Mouse (Mus musculus) G1E (cell line): ENCODE measurements around the gene Irak2. TPM values are rescaled to one million over a fixed set of nuclear protein-coding genes. Genes with fewer than 3 reads are reported as not detected.

Experiments
- ATAC-seq: 2 replicates; pipeline ENCODE4 v1.8.0; 2016; ENCODE audit warnings: mild to moderate bottlenecking; ENCODE audit not compliant: insufficient number of reproducible peaks, poor library complexity, low FRiP score, severe bottlenecking; ENCODE audit errors: extremely low read depth
- DNase-seq: peaks from one replicate; pipeline ENCODE4 v3.0.0; 2012; ENCODE audit warnings: low spot score
- H3K27me3 ChIP-seq: 2 replicates; pipeline ENCODE4 v1.6.1; 2012; ENCODE audit warnings: mild to moderate bottlenecking, low read length, inconsistent platforms; ENCODE audit not compliant: insufficient read depth
- H3K36me3 ChIP-seq: replicated peaks from 2 replicates; pipeline ENCODE3; 2012; ENCODE audit warnings: mild to moderate bottlenecking, inconsistent platforms
- H3K4me1 ChIP-seq: 2 replicates; pipeline ENCODE4 v1.6.1; 2012; ENCODE audit warnings: low read depth, low read length, inconsistent platforms, mixed read lengths; ENCODE audit not compliant: insufficient read depth
- H3K4me3 ChIP-seq: 2 replicates; pipeline ENCODE4 v1.5.1; 2012; ENCODE audit warnings: low read depth, mild to moderate bottlenecking, inconsistent platforms, low read length, moderate library complexity, mixed read lengths
- H3K9me3 ChIP-seq: replicated peaks from 2 replicates; pipeline ENCODE4 v1.6.1; 2012; ENCODE audit warnings: inconsistent platforms
- CTCF ChIP-seq: IDR thresholded peaks from 2 replicates; pipeline ENCODE4 v1.5.1; 2012; ENCODE audit warnings: low read depth, low read length, inconsistent platforms, mixed read lengths
- GATA1 ChIP-seq: IDR thresholded peaks from 2 replicates; pipeline ENCODE4 v1.6.1; 2012; ENCODE audit warnings: borderline replicate concordance, low read length, inconsistent platforms, mixed read lengths
- GATA2 ChIP-seq: IDR thresholded peaks from 2 replicates; pipeline ENCODE4 v1.6.1; 2012; ENCODE audit warnings: low read depth, low read length, inconsistent platforms, borderline replicate concordance
- POLR2AphosphoS5 ChIP-seq: IDR thresholded peaks from 2 replicates; pipeline ENCODE4 v1.6.1; 2012; ENCODE audit warnings: low read depth, low read length, inconsistent platforms; ENCODE audit not compliant: insufficient replicate concordance
- TAL1 ChIP-seq: conservative IDR thresholded peaks from 2 replicates; pipeline ENCODE4 v1.6.1; 2012; ENCODE audit warnings: low read depth, low read length, inconsistent platforms, mixed read lengths
- polyA plus RNA-seq: library from polyadenylated mRNA; stranded (reverse); fragments of >175 nt; gene quantifications from 2 replicates; pipeline ENCODE4 v1.2.3, GENCODE M21; 2012
- total RNA-seq, 2 experiments: library from RNA; stranded (forward) in 1 of 2; stranded (reverse) in 1 of 2; fragments of 200-1000 nt in 1 of 2; fragments of >200 nt in 1 of 2; fragmentation: Nextera tagmentation in 1 of 2; gene quantifications; 2 replicates each; pipeline ENCODE4 v1.2.3; 2014 to 2017

Irak2 gene
- total RNA-seq (2014; fragmentation: Nextera tagmentation) (7.4 and 21.2 TPM in 2 replicates), total RNA-seq (2017) (10.9 and 11.7 TPM in 2 replicates), polyA plus RNA-seq (10.2 and 13.7 TPM in 2 replicates)

DNA sequence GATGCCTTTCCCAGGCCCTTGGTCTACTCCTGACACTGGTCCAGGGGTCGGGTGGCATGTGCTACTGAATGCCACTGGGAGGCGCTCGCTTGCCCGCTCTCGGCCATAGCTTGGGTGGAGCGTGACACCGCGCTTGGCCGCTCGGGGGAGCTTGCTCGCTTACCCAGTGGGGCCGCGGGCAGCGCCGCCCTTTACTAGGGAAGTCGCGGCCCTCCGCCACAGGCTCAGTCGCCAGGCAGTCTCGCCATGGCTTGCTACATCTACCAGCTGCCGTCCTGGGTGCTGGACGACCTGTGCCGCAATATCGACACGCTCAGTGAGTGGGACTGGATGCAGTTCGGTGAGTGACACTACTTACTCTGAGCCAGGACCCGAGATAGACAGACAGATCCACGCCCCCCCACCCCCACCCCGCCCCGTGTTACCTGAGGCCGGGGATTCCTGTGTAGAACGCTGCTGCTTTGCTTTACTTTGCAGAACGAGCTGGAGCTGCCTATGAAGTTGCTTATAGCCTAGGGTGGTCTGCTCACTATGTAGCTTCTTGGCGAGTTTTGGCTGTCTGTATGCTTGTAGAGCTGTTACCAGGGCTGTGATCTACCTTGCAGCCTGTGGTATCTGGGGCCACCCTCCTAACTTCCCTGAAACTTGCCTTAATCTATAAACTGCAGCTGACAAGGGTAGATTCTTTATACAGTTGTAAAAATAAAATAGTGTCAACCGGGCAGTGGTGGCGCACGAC, at the start of gene Irak2:
Irak2 (plus strand) TSS at position 166 of the 739 bp plus-strand sequence.
- no peak for TF ChIP-seq GATA1
- peak; percentile 79 for TF ChIP-seq CTCF
- no peak for TF ChIP-seq POLR2AphosphoS5
- 0 out of 2 replicates have a peak, but pooled peaks have one; percentile 16 for TF ChIP-seq TAL1
- no peak for TF ChIP-seq GATA2
- Histone ChIP-seq H3K36me3 (peaks cover 16% of the 10 kb centered on the region), H3K9me3 (no peaks in the 10 kb centered on the region), H3K27me3 (no peaks in the 10 kb centered on the region), H3K4me1 (peaks cover 46% of the 10 kb centered on the region), H3K4me3 (peak within 1 kb of the TSS; percentile 77)
- DNase-seq (peak; percentile 73), ATAC-seq (peak; percentile 92)

DNA sequence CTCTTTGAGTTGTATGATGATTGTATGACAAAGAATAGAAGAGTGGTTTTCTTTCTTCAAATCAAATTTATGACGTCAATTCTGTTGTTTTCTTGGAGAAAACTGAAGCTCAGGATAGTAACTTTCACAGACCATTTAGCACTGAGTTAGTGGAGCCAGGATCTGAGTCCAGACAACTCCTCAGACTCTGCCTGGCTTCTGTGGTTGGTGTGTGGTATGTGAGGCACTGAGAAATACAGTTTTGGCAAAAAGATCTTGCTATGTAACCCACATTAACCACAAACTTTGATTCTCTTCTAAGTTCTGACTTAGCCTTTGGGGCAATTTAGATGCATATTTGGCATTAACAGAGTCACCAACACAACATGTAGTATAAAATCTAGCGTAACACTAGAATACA, 45.6 kb upstream of the Irak2 start:
- Histone ChIP-seq H3K27me3 (no peaks in the 10 kb centered on the region), H3K9me3 (no peaks in the 10 kb centered on the region), H3K4me1 (no peaks in the 10 kb centered on the region), H3K36me3 (peaks cover 83% of the 10 kb centered on the region), H3K4me3 (no peak overlapping the region)
- ATAC-seq (no peak), DNase-seq (no peak)
- TF ChIP-seq GATA1 (no peak), POLR2AphosphoS5 (no peak), GATA2 (no peak), TAL1 (no peak), CTCF (no peak)

GRCm38 (mm10) chr6:113597945-113598344, 40.3 kb upstream of the Irak2 start:
- Histone ChIP-seq H3K9me3 (no peaks in the 10 kb centered on the region), H3K4me3 (no peak overlapping the region), H3K4me1 (peaks cover 5% of the 10 kb centered on the region), H3K27me3 (no peaks in the 10 kb centered on the region), H3K36me3 (peaks cover 63% of the 10 kb centered on the region)
- ATAC-seq: no peak
- TF ChIP-seq POLR2AphosphoS5 (no peak), CTCF (no peak), TAL1 (no peak), GATA1 (no peak), GATA2 (no peak)
- no peak for DNase-seq

DNA sequence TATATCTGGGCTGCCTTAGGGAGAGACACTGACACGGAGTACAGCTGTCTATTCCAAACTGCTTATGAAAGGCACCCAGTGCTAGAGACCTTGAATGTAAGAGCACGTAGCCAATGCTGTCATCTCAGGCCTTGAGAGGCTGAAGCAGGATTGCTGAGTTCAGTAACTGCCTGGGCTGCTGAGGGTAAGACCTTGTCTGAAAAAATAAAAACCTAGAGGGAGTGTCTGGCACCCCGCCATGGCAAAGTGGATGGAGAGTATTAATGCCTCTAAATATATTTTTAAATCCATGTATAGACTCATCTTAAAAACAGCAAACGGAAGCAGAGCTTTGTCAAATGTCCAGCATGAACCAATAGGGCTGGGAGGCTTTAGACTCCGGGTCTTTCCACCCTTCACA, 38.4 kb upstream of the Irak2 start:
- Histone ChIP-seq H3K4me1 (peaks cover 12% of the 10 kb centered on the region), H3K36me3 (peaks cover 46% of the 10 kb centered on the region), H3K4me3 (no peak overlapping the region), H3K9me3 (no peaks in the 10 kb centered on the region), H3K27me3 (no peaks in the 10 kb centered on the region)
- ATAC-seq (no peak), DNase-seq (no peak)
- TF ChIP-seq TAL1 (no peak), GATA2 (no peak), CTCF (no peak), POLR2AphosphoS5 (no peak), GATA1 (no peak)

GRCm38 (mm10) chr6:113600543-113601139, 37.6 kb upstream of the Irak2 start, which contains the start of gene Fancd2os:
TSS of gene Fancd2os (minus strand) at chr6:113600715.
- no peaks in the 10 kb centered on the region for H3K9me3 ChIP-seq
- no peak within 1 kb of the TSS for H3K4me3 ChIP-seq
- no peak for ATAC-seq
- DNase-seq: no peak
- TF ChIP-seq TAL1: no peak
- TF ChIP-seq GATA1: no peak
- TF ChIP-seq GATA2: no peak
- TF ChIP-seq CTCF: no peak
- TF ChIP-seq POLR2AphosphoS5: no peak
- H3K36me3 ChIP-seq: peaks cover 41% of the 10 kb centered on the region
- peaks cover 15% of the 10 kb centered on the region for H3K4me1 ChIP-seq
- H3K27me3 ChIP-seq: no peaks in the 10 kb centered on the region

DNA sequence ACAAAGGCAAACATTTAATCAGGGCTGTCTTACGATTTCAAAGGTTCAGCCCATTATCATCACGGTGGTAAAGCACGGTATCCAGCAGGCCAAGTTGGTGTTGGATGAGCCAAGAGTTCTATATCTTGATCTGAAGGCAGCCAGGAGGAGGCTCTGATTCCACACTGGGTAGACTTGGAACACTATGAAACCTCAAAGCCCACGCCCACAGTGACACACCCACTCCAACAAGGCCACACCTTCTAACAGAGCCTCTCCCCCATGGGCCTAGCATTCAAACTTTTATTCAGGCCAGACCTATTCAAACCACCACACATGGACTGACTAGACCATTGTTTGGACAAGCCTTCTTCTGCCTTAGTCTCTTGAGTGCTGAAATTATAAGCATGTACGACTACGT, 35.4 kb upstream of the Irak2 start:
- Histone ChIP-seq H3K27me3 (no peaks in the 10 kb centered on the region), H3K9me3 (no peaks in the 10 kb centered on the region), H3K4me1 (peaks cover 31% of the 10 kb centered on the region), H3K36me3 (peaks cover 39% of the 10 kb centered on the region), H3K4me3 (no peak overlapping the region)
- TF ChIP-seq GATA1: no peak
- TF ChIP-seq POLR2AphosphoS5: no peak
- TF ChIP-seq GATA2: no peak
- TF ChIP-seq CTCF: no peak
- TF ChIP-seq TAL1: no peak
- ATAC-seq (no peak), DNase-seq (no peak)
